Mouse (Mus musculus): ENCODE data around the gene Mcrip2.

Mcrip2 gene

GRCm38 (mm10) chr17:25818851-25819780 lies 49.4 kb downstream of the Mcrip2 start:
- DNase-seq (ENCODE audit: low spot score in 2 of 2) = no peak

GRCm38 (mm10) chr17:25817662-25818061 lies 50.9 kb downstream of the Mcrip2 start:
- DNase-seq (ENCODE audit: low spot score in 2 of 2) = no peak

Data from right cerebral cortex, postnatal 10 days (tissue).